Comparison of ENCODE assay signal across 8 mouse cellular contexts in the genomic region with DNA sequence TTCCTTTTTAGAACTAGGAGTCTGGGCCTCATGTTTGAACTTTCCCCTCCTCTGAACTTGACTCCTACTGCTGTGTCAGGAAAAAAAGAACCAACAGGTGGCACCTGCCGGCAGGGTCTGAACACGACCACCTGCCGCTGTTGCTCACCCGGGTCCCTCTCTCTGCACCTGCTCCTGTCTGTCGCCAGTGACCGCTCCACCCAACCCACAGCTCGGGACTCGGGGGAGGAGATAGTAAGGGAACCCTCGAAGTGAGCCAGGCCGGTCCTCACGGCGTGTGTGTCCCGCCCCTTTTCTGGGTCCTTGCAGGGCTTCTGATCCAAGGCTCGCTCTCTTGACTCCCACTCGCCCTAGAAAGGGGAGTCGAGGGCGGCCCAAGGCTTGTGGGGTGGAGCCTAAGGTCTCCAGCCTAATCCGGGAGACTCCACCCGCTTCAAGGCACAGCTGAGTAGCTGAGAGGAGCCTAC. TPM values are rescaled to one million over a fixed set of nuclear protein-coding genes. Genes with fewer than 3 reads are reported as not detected.
DNase-seq lines count a peak whose midpoint lies in the region; ATAC-seq and TF ChIP-seq lines count a peak whose summit lies in the region.

Gene Mamstr (plus strand): TSS at position 417 of the 467 bp plus-strand sequence.

- TF ChIP-seq CTCF in C2C12 (IDR thresholded peaks at IDR 0.05; ENCODE audit: control insufficient read depth, insufficient read depth, insufficient read length): no peak

- 26% methylated on average over 19 of the region's 19 CpGs for WGBS in kidney, embryonic 15.5 days

- no peak within 1 kb of the TSS for H3K4me3 ChIP-seq in kidney, embryonic 15.5 days (replicated peaks)
- H3K4me3 ChIP-seq in C2C12 (ENCODE audit: insufficient read depth, poor library complexity, severe bottlenecking): no peak within 1 kb of the TSS

- peak within 1 kb of the TSS; percentile 57 for H3K27ac ChIP-seq in kidney, embryonic 15.5 days

- H3K79me2 ChIP-seq in C2C12 (ENCODE audit: control insufficient read depth, insufficient read depth): no peaks in the 10 kb centered on the region

- H3K4me1 ChIP-seq in kidney, embryonic 15.5 days: peaks cover 84% of the 10 kb centered on the region

- H3K9ac ChIP-seq in kidney, embryonic 15.5 days: no peak within 1 kb of the TSS

- no peaks in the 10 kb centered on the region for H3K27me3 ChIP-seq in kidney, embryonic 15.5 days
- no peaks in the 10 kb centered on the region for H3K27me3 ChIP-seq in C2C12 (ENCODE audit: control insufficient read depth, insufficient read depth, insufficient read length)

- H3ac ChIP-seq in C2C12 (ENCODE audit: control insufficient read depth, insufficient read length, low read depth): no peak within 1 kb of the TSS

- peak within 1 kb of the TSS; percentile 55 for H3K4me2 ChIP-seq in kidney, embryonic 15.5 days

- peak; percentile 49 for DNase-seq in cerebellum, adult 11 months
- DNase-seq in kidney, adult 11 months: no peak
- peak; percentile 90 for DNase-seq in gastrocnemius, postnatal 25 days
- no peak for DNase-seq in spleen, postnatal 36 days (ENCODE audit: low spot score in 2 of 2)
- no peak for DNase-seq in Muller cell, postnatal 12 days (ENCODE audit: inconsistent ontology term)

- no peak for ATAC-seq in cerebellum, adult (ENCODE audit: insufficient number of reproducible peaks, low FRiP score, low TSS enrichment)
- ATAC-seq in kidney, embryonic 15.5 days (replicated peaks; ENCODE audit: low FRiP score): no peak

- no peaks in the 10 kb centered on the region for H3K79me3 ChIP-seq in C2C12 (ENCODE audit: low read depth)

- H3K9me3 ChIP-seq in kidney, embryonic 15.5 days (replicated peaks): no peaks in the 10 kb centered on the region

- peaks cover 14% of the 10 kb centered on the region; the same call in 1 of the 2 replicates for H3K36me3 ChIP-seq in kidney, embryonic 15.5 days
- no peaks in the 10 kb centered on the region for H3K36me3 ChIP-seq in C2C12 (ENCODE audit: control insufficient read depth, insufficient read depth)

TF ChIP-seq in C2C12, 6 proteins besides CTCF, POLR2A, EP300 and RAD21:
- TF ChIP-seq USF1 (IDR thresholded peaks at IDR 0.05; ENCODE audit: low read depth): no peak
- peak; percentile 99 for TF ChIP-seq MYOD1 (IDR thresholded peaks at IDR 0.05; ENCODE audit: control insufficient read depth, insufficient read length, low read depth)

RNA-seq across cellular contexts. Expression of gene Mamstr, which starts in this region (rescaled TPM):
- polyA plus RNA-seq in kidney, embryonic 15.5 days (2015; fragmentation: Nextera tagmentation; extraction: Ambion mirVana): 7.5 and 9.0 TPM in 2 replicates
- polyA plus RNA-seq in C2C12 (2012; fragmentation: generic; extraction: Trizol): 0.48 TPM
- total RNA-seq in gastrocnemius, postnatal 25 days (2021): 10 to 100 TPM; 39.0 to 46.1 TPM

Comparison
In these comparisons a context has a peak if more than half of its experiments do, and no peak if none do; other contexts are left out.
1. DNase-seq: peak in cerebellum, adult 11 months (single experiment) and gastrocnemius, postnatal 25 days (single experiment); none in kidney, adult 11 months (single experiment), spleen, postnatal 36 days (0 of 2) and Muller cell, postnatal 12 days (single experiment).